Mouse (Mus musculus): ENCODE results near the gene Neurl4. TPM values are rescaled to one million over a fixed set of nuclear protein-coding genes. Genes with fewer than 3 reads are reported as not detected.

Gene Neurl4
- total and polyA plus RNA-seq, 3 experiments: 31.5 to 47.1 (median 42.6) TPM

- no peak overlapping the region for H3K9ac ChIP-seq (ENCODE audit: low read depth, low read length)
- TF ChIP-seq POLR2A (IDR thresholded peaks at IDR 0.05; ENCODE audit: insufficient read depth, low read depth, low read length): no peak
- DNase-seq: no peak
- H3K36me3 ChIP-seq (ENCODE audit: control insufficient read depth, insufficient read depth, low read length): no peaks in the 10 kb centered on the region
- 47% methylated on average over 3 of the region's 3 CpGs for WGBS
- no peaks in the 10 kb centered on the region for H3K27me3 ChIP-seq (ENCODE audit: control insufficient read depth, insufficient read depth, low read length)
- H3K79me2 ChIP-seq (replicated peaks; ENCODE audit: control insufficient read depth, insufficient read depth, low read length): no peaks in the 10 kb centered on the region
- peaks cover 3% of the 10 kb centered on the region for H3K4me1 ChIP-seq (ENCODE audit: control insufficient read depth, insufficient read depth, low read length)
- no peak overlapping the region for H3K27ac ChIP-seq
- H3K4me3 ChIP-seq: no peak overlapping the region
- intact Hi-C loops (cut with DNase I): loop anchor here (5.0 kb wide), 1 partner anchor 271 kb away; no protein-coding TSS in a partner anchor
Measured at GRCm38 (mm10) chr11:69930967-69931537, 30.2 kb downstream of the Neurl4 start.

- H3K4me3 ChIP-seq: no peak overlapping the region
- no peak for DNase-seq
- TF ChIP-seq POLR2A (IDR thresholded peaks at IDR 0.05; ENCODE audit: insufficient read depth, low read depth, low read length): no peak
- H3K36me3 ChIP-seq (ENCODE audit: control insufficient read depth, insufficient read depth, low read length): no peaks in the 10 kb centered on the region
- peaks cover 5% of the 10 kb centered on the region for H3K4me1 ChIP-seq (ENCODE audit: control insufficient read depth, insufficient read depth, low read length)
- WGBS: 65% methylated on average over 8 of the region's 8 CpGs
- no peak overlapping the region for H3K9ac ChIP-seq (ENCODE audit: low read depth, low read length)
- H3K27me3 ChIP-seq (ENCODE audit: control insufficient read depth, insufficient read depth, low read length): no peaks in the 10 kb centered on the region
- no peaks in the 10 kb centered on the region for H3K79me2 ChIP-seq (replicated peaks; ENCODE audit: control insufficient read depth, insufficient read depth, low read length)
- intact Hi-C loops (cut with DNase I): loop anchor here (5.0 kb wide), 1 partner anchor 271 kb away; no protein-coding TSS in a partner anchor
- H3K27ac ChIP-seq: no peak overlapping the region
Measured at GRCm38 (mm10) chr11:69931769-69932168, 30.9 kb downstream of the Neurl4 start.

GRCm38 (mm10) chr11:69932254-69932653 is 31.4 kb downstream of the Neurl4 start:
- intact Hi-C loops (cut with DNase I): loop anchor here (5.0 kb wide), 1 partner anchor 270 kb away; no protein-coding TSS in a partner anchor
- Histone ChIP-seq H3K27ac (no peak overlapping the region), H3K36me3 (ENCODE audit: control insufficient read depth, insufficient read depth, low read length) (no peaks in the 10 kb centered on the region), H3K9ac (ENCODE audit: low read depth, low read length) (no peak overlapping the region), H3K4me1 (ENCODE audit: control insufficient read depth, insufficient read depth, low read length) (peaks cover 7% of the 10 kb centered on the region), H3K79me2 (replicated peaks; ENCODE audit: control insufficient read depth, insufficient read depth, low read length) (no peaks in the 10 kb centered on the region), H3K4me3 (no peak overlapping the region), H3K27me3 (ENCODE audit: control insufficient read depth, insufficient read depth, low read length) (no peaks in the 10 kb centered on the region)
- DNase-seq: no peak
- peak; percentile 54 for TF ChIP-seq CTCF (IDR thresholded peaks at IDR 0.05)
- TF ChIP-seq POLR2A (IDR thresholded peaks at IDR 0.05; ENCODE audit: insufficient read depth, low read depth, low read length): no peak
- 48% methylated on average over 3 of the region's 3 CpGs for WGBS

- no peak for DNase-seq
- Histone ChIP-seq H3K79me2 (replicated peaks; ENCODE audit: control insufficient read depth, insufficient read depth, low read length) (no peaks in the 10 kb centered on the region), H3K27ac (no peak overlapping the region), H3K9ac (ENCODE audit: low read depth, low read length) (no peak overlapping the region), H3K36me3 (ENCODE audit: control insufficient read depth, insufficient read depth, low read length) (no peaks in the 10 kb centered on the region), H3K27me3 (ENCODE audit: control insufficient read depth, insufficient read depth, low read length) (no peaks in the 10 kb centered on the region), H3K4me3 (no peak overlapping the region), H3K4me1 (ENCODE audit: control insufficient read depth, insufficient read depth, low read length) (peaks cover 11% of the 10 kb centered on the region)
- 73% methylated on average over 4 of the region's 4 CpGs for WGBS
- TF ChIP-seq EP300 (IDR thresholded peaks at IDR 0.05; ENCODE audit: insufficient read depth, low read depth, low read length) (no peak), POLR2A (IDR thresholded peaks at IDR 0.05; ENCODE audit: insufficient read depth, low read depth, low read length) (no peak), CTCF (IDR thresholded peaks at IDR 0.05) (no peak)
- intact Hi-C loops (cut with DNase I): loop anchor here (5.0 kb wide), 1 partner anchor 269 kb away; no protein-coding TSS in a partner anchor
Measured at GRCm38 (mm10) chr11:69933066-69933465, 32.2 kb downstream of the Neurl4 start.

- Histone ChIP-seq H3K9ac (ENCODE audit: low read depth, low read length) (peak overlapping the region; percentile 13; the same call in 1 of the 2 replicates), H3K4me1 (ENCODE audit: control insufficient read depth, insufficient read depth, low read length) (peaks cover 11% of the 10 kb centered on the region), H3K4me3 (peak overlapping the region; percentile 30; the same call in 1 of the 2 replicates)
Measured at GRCm38 (mm10) chr11:69934169-69934568, 33.3 kb downstream of the Neurl4 start.

GRCm38 (mm10) chr11:69934681-69935080 is 33.8 kb downstream of the Neurl4 start:
- Histone ChIP-seq H3K27me3 (ENCODE audit: control insufficient read depth, insufficient read depth, low read length) (no peaks in the 10 kb centered on the region), H3K27ac (0 out of 2 replicates have a peak overlapping the region, but pooled peaks have one; percentile 5), H3K4me1 (ENCODE audit: control insufficient read depth, insufficient read depth, low read length) (peaks cover 11% of the 10 kb centered on the region), H3K79me2 (replicated peaks; ENCODE audit: control insufficient read depth, insufficient read depth, low read length) (no peaks in the 10 kb centered on the region), H3K4me3 (peak overlapping the region; percentile 30; the same call in 1 of the 2 replicates), H3K9ac (ENCODE audit: low read depth, low read length) (no peak overlapping the region), H3K36me3 (ENCODE audit: control insufficient read depth, insufficient read depth, low read length) (no peaks in the 10 kb centered on the region)
- TF ChIP-seq CTCF (IDR thresholded peaks at IDR 0.05) (no peak), POLR2A (IDR thresholded peaks at IDR 0.05; ENCODE audit: insufficient read depth, low read depth, low read length) (no peak), EP300 (IDR thresholded peaks at IDR 0.05; ENCODE audit: insufficient read depth, low read depth, low read length) (no peak)
- DNase-seq: no peak
- WGBS: 23% methylated on average over 6 of the region's 6 CpGs
- intact Hi-C loops (cut with DNase I): loop anchor here (1.0 to 5.0 kb wide), 3 partner anchors 15 to 268 kb away; partner anchors contain the start of gene Dvl2

More at GRCm38 (mm10) chr11:69934169-69934568, 33.3 kb downstream of the Neurl4 start:
- DNase-seq: peak; percentile 89 to 95
- intact Hi-C loops (cut with DNase I): loop anchor here (1.0 to 5.0 kb wide), 3 partner anchors 15 to 268 kb away; partner anchors contain the start of gene Dvl2
- no peak for TF ChIP-seq POLR2A (IDR thresholded peaks at IDR 0.05; ENCODE audit: insufficient read depth, low read depth, low read length)
- peak; percentile 89 for TF ChIP-seq EP300 (IDR thresholded peaks at IDR 0.05; ENCODE audit: insufficient read depth, low read depth, low read length)
- peak; percentile 94 for TF ChIP-seq CTCF (IDR thresholded peaks at IDR 0.05)
- H3K27me3 ChIP-seq (ENCODE audit: control insufficient read depth, insufficient read depth, low read length): no peaks in the 10 kb centered on the region
- no peaks in the 10 kb centered on the region for H3K79me2 ChIP-seq (replicated peaks; ENCODE audit: control insufficient read depth, insufficient read depth, low read length)
- 0 out of 2 replicates have a peak overlapping the region, but pooled peaks have one; percentile 5 for H3K27ac ChIP-seq
- no peaks in the 10 kb centered on the region for H3K36me3 ChIP-seq (ENCODE audit: control insufficient read depth, insufficient read depth, low read length)
- WGBS: under 1% methylated on average over 18 of the region's 18 CpGs
